Mouse (Mus musculus) myocyte (in vitro differentiated cells): ENCODE measurements around the gene Tuba8.

Experiments used
- E2F4 ChIP-seq: IDR thresholded peaks from one replicate; pipeline ENCODE4 v1.6.1; 2011; ENCODE audit warnings: mild to moderate bottlenecking, control low read depth, moderate library complexity; ENCODE audit not compliant: insufficient read depth
- MAX ChIP-seq: IDR thresholded peaks from one replicate; pipeline ENCODE4 v1.6.1; 2011; ENCODE audit warnings: low read depth, mild to moderate bottlenecking, control low read depth
- MYOD1 ChIP-seq, 3 experiments: IDR thresholded peaks; one replicate each; pipeline ENCODE4 v1.6.1; 2011; ENCODE audit warnings: control low read depth in 2 of 3, low read depth in 2 of 3, mild to moderate bottlenecking in 2 of 3, moderate library complexity in 1 of 3; ENCODE audit not compliant: insufficient read length in 2 of 3, control insufficient read depth in 1 of 3
- MYOG ChIP-seq, 3 experiments: IDR thresholded peaks; one replicate each; pipeline ENCODE4 v1.6.1; 2011; ENCODE audit warnings: control low read depth in 2 of 3, low read depth in 2 of 3, mild to moderate bottlenecking in 2 of 3; ENCODE audit not compliant: insufficient read length in 2 of 3, control insufficient read depth in 1 of 3, insufficient read depth in 1 of 3
- POLR2A ChIP-seq: IDR thresholded peaks from one replicate; pipeline ENCODE4 v1.6.1; 2011; ENCODE audit warnings: low read depth, mild to moderate bottlenecking, control low read depth, moderate library complexity; ENCODE audit not compliant: insufficient read length
- POLR2AphosphoS2 ChIP-seq: IDR thresholded peaks from one replicate; pipeline ENCODE4 v1.6.1; 2011; ENCODE audit warnings: low read depth, control low read depth; ENCODE audit not compliant: insufficient read length
- REST ChIP-seq: IDR thresholded peaks from one replicate; pipeline ENCODE4 v1.6.1; 2011; ENCODE audit warnings: mild to moderate bottlenecking, control low read depth, moderate library complexity; ENCODE audit not compliant: insufficient read depth, insufficient read length
- SRF ChIP-seq: IDR thresholded peaks from one replicate; pipeline ENCODE4 v1.6.1; 2011; ENCODE audit warnings: low read depth; ENCODE audit not compliant: control insufficient read depth, insufficient read length
- TCF12 ChIP-seq: IDR thresholded peaks from one replicate; pipeline ENCODE4 v1.6.1; 2011; ENCODE audit warnings: mild to moderate bottlenecking, control low read depth; ENCODE audit not compliant: poor library complexity, insufficient read depth, severe bottlenecking
- TCF3 ChIP-seq: IDR thresholded peaks from one replicate; pipeline ENCODE4 v1.6.1; 2011; ENCODE audit warnings: low read depth, control low read depth; ENCODE audit not compliant: insufficient read length

- no peak for TF ChIP-seq POLR2AphosphoS2
- no peak for TF ChIP-seq MAX
- TF ChIP-seq REST = no peak
- no peak for TF ChIP-seq POLR2A
- no peak for TF ChIP-seq MYOD1 (IDR thresholded peaks at IDR 0.05; ENCODE audit: control insufficient read depth in 1 of 3, insufficient read length in 2 of 3, low read depth in 2 of 3)
- TF ChIP-seq MYOG (IDR thresholded peaks at IDR 0.05; ENCODE audit: control insufficient read depth in 1 of 3, insufficient read depth in 1 of 3, insufficient read length in 2 of 3, low read depth in 2 of 3) = no peak
- TF ChIP-seq TCF3 = no peak
- no peak for TF ChIP-seq E2F4
- no peak for TF ChIP-seq SRF
- TF ChIP-seq TCF12 = no peak
Observed at GRCm38 (mm10) chr6:121200458-121200857, 10.0 kb upstream of the Tuba8 start.
